Mouse (Mus musculus): ENCODE measurements around the gene Ppp2r5e. TPM values are rescaled to one million over a fixed set of nuclear protein-coding genes. Genes with fewer than 3 reads are reported as not detected.

The Ppp2r5e gene
- 25.8 and 26.9 TPM in 2 replicates for polyA plus RNA-seq (2014; fragmentation: Nextera tagmentation; extraction: Ambion mirVana)

- peak within 1 kb of the TSS; percentile 98 for H3K9ac ChIP-seq (ENCODE audit: low read length)
- H3K27ac ChIP-seq (ENCODE audit: low read depth, low read length), result peak within 1 kb of the TSS; percentile 96
- DNase-seq (ENCODE audit: low spot score) (peak; percentile 99), ATAC-seq (peak; percentile 99)
- H3K4me1 ChIP-seq (ENCODE audit: control insufficient read depth, insufficient read depth, low read length), result peaks cover 9% of the 10 kb centered on the region
- no peaks in the 10 kb centered on the region for H3K9me3 ChIP-seq (replicated peaks; ENCODE audit: control insufficient read depth, low read length)
- peak within 1 kb of the TSS; percentile 72 for H3K4me2 ChIP-seq (ENCODE audit: low read length)
- H3K36me3 ChIP-seq (ENCODE audit: control insufficient read depth, insufficient read depth, low read length), result peaks cover 16% of the 10 kb centered on the region
- peak within 1 kb of the TSS; percentile 99 for H3K4me3 ChIP-seq (ENCODE audit: low read depth, low read length)
- under 1% methylated on average over 61 of the region's 72 CpGs for WGBS
- H3K27me3 ChIP-seq (replicated peaks; ENCODE audit: control insufficient read depth, insufficient read depth, low read length), result no peaks in the 10 kb centered on the region
Measured at GRCm38 (mm10) chr12:75596154-75597002, at the start of gene Ppp2r5e. Gene Ppp2r5e, minus strand, starts transcription at chr12:75596245.

GRCm38 (mm10) chr12:75645780-75646179, 49.7 kb upstream of the Ppp2r5e start:
- Histone ChIP-seq H3K4me2 (ENCODE audit: low read length) (no peak overlapping the region), H3K9me3 (replicated peaks; ENCODE audit: control insufficient read depth, low read length) (no peaks in the 10 kb centered on the region), H3K9ac (ENCODE audit: low read length) (no peak overlapping the region), H3K27me3 (replicated peaks; ENCODE audit: control insufficient read depth, insufficient read depth, low read length) (no peaks in the 10 kb centered on the region), H3K36me3 (ENCODE audit: control insufficient read depth, insufficient read depth, low read length) (no peaks in the 10 kb centered on the region), H3K4me3 (ENCODE audit: low read depth, low read length) (no peak overlapping the region), H3K27ac (ENCODE audit: low read depth, low read length) (no peak overlapping the region), H3K4me1 (ENCODE audit: control insufficient read depth, insufficient read depth, low read length) (no peaks in the 10 kb centered on the region)
- DNase-seq (ENCODE audit: low spot score), result no peak
- 95% methylated on average over 1 of the region's 1 CpGs for WGBS
- no peak for ATAC-seq

GRCm38 (mm10) chr12:75641726-75642125, 45.7 kb upstream of the Ppp2r5e start:
- Histone ChIP-seq H3K9me3 (replicated peaks; ENCODE audit: control insufficient read depth, low read length) (no peaks in the 10 kb centered on the region), H3K4me2 (ENCODE audit: low read length) (no peak overlapping the region), H3K4me3 (ENCODE audit: low read depth, low read length) (no peak overlapping the region), H3K36me3 (ENCODE audit: control insufficient read depth, insufficient read depth, low read length) (no peaks in the 10 kb centered on the region), H3K9ac (ENCODE audit: low read length) (no peak overlapping the region), H3K4me1 (ENCODE audit: control insufficient read depth, insufficient read depth, low read length) (no peaks in the 10 kb centered on the region), H3K27ac (ENCODE audit: low read depth, low read length) (no peak overlapping the region), H3K27me3 (replicated peaks; ENCODE audit: control insufficient read depth, insufficient read depth, low read length) (no peaks in the 10 kb centered on the region)
- DNase-seq (ENCODE audit: low spot score), result no peak
- ATAC-seq, result no peak
- WGBS, result 94% methylated on average over 1 of the region's 1 CpGs

- 95% methylated on average over 2 of the region's 2 CpGs for WGBS
- Histone ChIP-seq H3K4me2 (ENCODE audit: low read length) (no peak overlapping the region), H3K9ac (ENCODE audit: low read length) (no peak overlapping the region), H3K4me3 (ENCODE audit: low read depth, low read length) (no peak overlapping the region), H3K4me1 (ENCODE audit: control insufficient read depth, insufficient read depth, low read length) (no peaks in the 10 kb centered on the region), H3K36me3 (ENCODE audit: control insufficient read depth, insufficient read depth, low read length) (no peaks in the 10 kb centered on the region), H3K27ac (ENCODE audit: low read depth, low read length) (no peak overlapping the region), H3K27me3 (replicated peaks; ENCODE audit: control insufficient read depth, insufficient read depth, low read length) (no peaks in the 10 kb centered on the region), H3K9me3 (replicated peaks; ENCODE audit: control insufficient read depth, low read length) (no peaks in the 10 kb centered on the region)
- ATAC-seq, result no peak
- no peak for DNase-seq (ENCODE audit: low spot score)
Measured at GRCm38 (mm10) chr12:75638345-75638744, 42.3 kb upstream of the Ppp2r5e start.

- 94% methylated on average over 3 of the region's 3 CpGs for WGBS
- no peaks in the 10 kb centered on the region for H3K9me3 ChIP-seq (replicated peaks; ENCODE audit: control insufficient read depth, low read length)
- H3K4me3 ChIP-seq (ENCODE audit: low read depth, low read length), result no peak overlapping the region
- no peaks in the 10 kb centered on the region for H3K36me3 ChIP-seq (ENCODE audit: control insufficient read depth, insufficient read depth, low read length)
- H3K4me1 ChIP-seq (ENCODE audit: control insufficient read depth, insufficient read depth, low read length), result no peaks in the 10 kb centered on the region
- no peak overlapping the region for H3K4me2 ChIP-seq (ENCODE audit: low read length)
- no peaks in the 10 kb centered on the region for H3K27me3 ChIP-seq (replicated peaks; ENCODE audit: control insufficient read depth, insufficient read depth, low read length)
- no peak for DNase-seq (ENCODE audit: low spot score)
- ATAC-seq, result no peak
- no peak overlapping the region for H3K27ac ChIP-seq (ENCODE audit: low read depth, low read length)
- no peak overlapping the region for H3K9ac ChIP-seq (ENCODE audit: low read length)
Measured at GRCm38 (mm10) chr12:75637103-75637502, 41.1 kb upstream of the Ppp2r5e start.

- no peaks in the 10 kb centered on the region for H3K36me3 ChIP-seq (ENCODE audit: control insufficient read depth, insufficient read depth, low read length)
- H3K4me1 ChIP-seq (ENCODE audit: control insufficient read depth, insufficient read depth, low read length), result no peaks in the 10 kb centered on the region
- ATAC-seq, result no peak
- no peak overlapping the region for H3K9ac ChIP-seq (ENCODE audit: low read length)
- H3K4me3 ChIP-seq (ENCODE audit: low read depth, low read length), result no peak overlapping the region
- H3K4me2 ChIP-seq (ENCODE audit: low read length), result no peak overlapping the region
- H3K27ac ChIP-seq (ENCODE audit: low read depth, low read length), result no peak overlapping the region
- H3K27me3 ChIP-seq (replicated peaks; ENCODE audit: control insufficient read depth, insufficient read depth, low read length), result no peaks in the 10 kb centered on the region
- DNase-seq (ENCODE audit: low spot score), result no peak
- WGBS, result 87% methylated on average over 10 of the region's 10 CpGs
- no peaks in the 10 kb centered on the region for H3K9me3 ChIP-seq (replicated peaks; ENCODE audit: control insufficient read depth, low read length)
Measured at GRCm38 (mm10) chr12:75635771-75636430, 39.9 kb upstream of the Ppp2r5e start.

GRCm38 (mm10) chr12:75629618-75630017, 33.6 kb upstream of the Ppp2r5e start:
- Histone ChIP-seq H3K9ac (ENCODE audit: low read length) (no peak overlapping the region), H3K36me3 (ENCODE audit: control insufficient read depth, insufficient read depth, low read length) (no peaks in the 10 kb centered on the region), H3K27me3 (replicated peaks; ENCODE audit: control insufficient read depth, insufficient read depth, low read length) (no peaks in the 10 kb centered on the region), H3K9me3 (replicated peaks; ENCODE audit: control insufficient read depth, low read length) (no peaks in the 10 kb centered on the region), H3K4me2 (ENCODE audit: low read length) (no peak overlapping the region), H3K4me1 (ENCODE audit: control insufficient read depth, insufficient read depth, low read length) (no peaks in the 10 kb centered on the region), H3K27ac (ENCODE audit: low read depth, low read length) (no peak overlapping the region), H3K4me3 (ENCODE audit: low read depth, low read length) (no peak overlapping the region)
- DNase-seq (ENCODE audit: low spot score) (no peak), ATAC-seq (no peak)
- 54% methylated on average over 1 of the region's 1 CpGs for WGBS

- no peak overlapping the region for H3K27ac ChIP-seq (ENCODE audit: low read depth, low read length)
- no peaks in the 10 kb centered on the region for H3K4me1 ChIP-seq (ENCODE audit: control insufficient read depth, insufficient read depth, low read length)
- DNase-seq (ENCODE audit: low spot score) (no peak), ATAC-seq (no peak)
- H3K4me3 ChIP-seq (ENCODE audit: low read depth, low read length), result no peak overlapping the region
- H3K4me2 ChIP-seq (ENCODE audit: low read length), result no peak overlapping the region
- H3K9ac ChIP-seq (ENCODE audit: low read length), result no peak overlapping the region
- no peaks in the 10 kb centered on the region for H3K36me3 ChIP-seq (ENCODE audit: control insufficient read depth, insufficient read depth, low read length)
- no peaks in the 10 kb centered on the region for H3K27me3 ChIP-seq (replicated peaks; ENCODE audit: control insufficient read depth, insufficient read depth, low read length)
- H3K9me3 ChIP-seq (replicated peaks; ENCODE audit: control insufficient read depth, low read length), result no peaks in the 10 kb centered on the region
- WGBS, result 95% methylated on average over 5 of the region's 5 CpGs
Measured at GRCm38 (mm10) chr12:75623292-75623691, 27.2 kb upstream of the Ppp2r5e start.

GRCm38 (mm10) chr12:75622835-75623234, 26.8 kb upstream of the Ppp2r5e start:
- DNase-seq (ENCODE audit: low spot score) (no peak), ATAC-seq (no peak)
- no peak overlapping the region for H3K9ac ChIP-seq (ENCODE audit: low read length)
- H3K27me3 ChIP-seq (replicated peaks; ENCODE audit: control insufficient read depth, insufficient read depth, low read length), result no peaks in the 10 kb centered on the region
- H3K27ac ChIP-seq (ENCODE audit: low read depth, low read length), result no peak overlapping the region
- no peak overlapping the region for H3K4me3 ChIP-seq (ENCODE audit: low read depth, low read length)
- H3K4me1 ChIP-seq (ENCODE audit: control insufficient read depth, insufficient read depth, low read length), result no peaks in the 10 kb centered on the region
- H3K4me2 ChIP-seq (ENCODE audit: low read length), result no peak overlapping the region
- no peaks in the 10 kb centered on the region for H3K9me3 ChIP-seq (replicated peaks; ENCODE audit: control insufficient read depth, low read length)
- H3K36me3 ChIP-seq (ENCODE audit: control insufficient read depth, insufficient read depth, low read length), result no peaks in the 10 kb centered on the region
- 77% methylated on average over 3 of the region's 3 CpGs for WGBS

All from forebrain, embryonic 14.5 days (tissue).